Mouse (Mus musculus) ES-E14 (cell line): ENCODE measurements at regions not wholly inside any gene's neighbourhood (a gene's known extent, or its start where the extent isn't known, plus 50 kb on each side); places are given as distances from the start of the nearest gene placed in this dataset.

Experiments
- DNase-seq: peaks from one replicate; pipeline ENCODE4 v3.0.0-alpha.2; 2013; ENCODE audit warnings: low read depth, low spot score
- H3K27ac ChIP-seq: 2 replicates; pipeline ENCODE4 v1.5.1; 2012; ENCODE audit warnings: low read depth, mild to moderate bottlenecking, low read length, moderate library complexity, mixed read lengths; ENCODE audit not compliant: poor library complexity, insufficient read depth, severe bottlenecking
- H3K36me3 ChIP-seq: 2 replicates; pipeline ENCODE4 v1.6.1; 2012; ENCODE audit warnings: mild to moderate bottlenecking, low read length, moderate library complexity, mixed read lengths; ENCODE audit not compliant: control insufficient read depth, poor library complexity, insufficient read depth, severe bottlenecking
- H3K4me1 ChIP-seq, 2 experiments: fragments of 150-350 bp in 1 of 2; sonication (generic) in 1 of 2; 2 replicates each; pipeline ENCODE4 v1.6.1; 2012; ENCODE audit warnings: low read length in 2 of 2, mild to moderate bottlenecking in 1 of 2, mixed read lengths in 1 of 2; ENCODE audit not compliant: control insufficient read depth in 2 of 2, insufficient read depth in 2 of 2, poor library complexity in 1 of 2
- H3K4me3 ChIP-seq, 2 experiments: fragments of 150-350 bp in 1 of 2; sonication (generic) in 1 of 2; 2 replicates each; pipeline ENCODE4 v1.5.1; 2012; ENCODE audit warnings: low read length in 2 of 2, low read depth in 1 of 2, mild to moderate bottlenecking in 1 of 2, mixed read lengths in 1 of 2; ENCODE audit not compliant: insufficient read depth in 1 of 2, poor library complexity in 1 of 2, severe bottlenecking in 1 of 2
- H3K9ac ChIP-seq: 2 replicates; pipeline ENCODE4 v1.6.1; 2012; ENCODE audit warnings: low read depth, mild to moderate bottlenecking, low read length, mixed read lengths; ENCODE audit not compliant: poor library complexity, insufficient read depth, severe bottlenecking
- H3K9me3 ChIP-seq: fragments of 150-350 bp; sonication (generic); 2 replicates; pipeline ENCODE4 v1.6.1; 2012; ENCODE audit warnings: low read depth, mild to moderate bottlenecking, low read length; ENCODE audit not compliant: control insufficient read depth, insufficient read depth
- CHD2 ChIP-seq: IDR thresholded peaks from 2 replicates; pipeline ENCODE4 v1.6.1; 2014; ENCODE audit warnings: mild to moderate bottlenecking, low read depth, low read length, inconsistent platforms
- HCFC1 ChIP-seq: IDR thresholded peaks from 2 replicates; pipeline ENCODE4 v1.6.1; 2012; ENCODE audit warnings: low read length, inconsistent platforms, borderline replicate concordance; ENCODE audit not compliant: insufficient read depth
- MAFK ChIP-seq: IDR thresholded peaks from 2 replicates; pipeline ENCODE4 v1.6.1; 2014; ENCODE audit warnings: mild to moderate bottlenecking, low read depth, low read length, inconsistent platforms; ENCODE audit not compliant: insufficient read depth
- ZC3H11A ChIP-seq: IDR thresholded peaks from 2 replicates; pipeline ENCODE4 v1.6.1; 2012; ENCODE audit warnings: low read depth, mild to moderate bottlenecking, inconsistent platforms, low read length, borderline replicate concordance
- ZNF384 ChIP-seq: IDR thresholded peaks from 2 replicates; pipeline ENCODE4 v1.6.1; 2012; ENCODE audit warnings: low read depth, low read length, inconsistent platforms
- in situ Hi-C, 2 experiments: fragments of 600-800 bp; cut with MboI; formaldehyde crosslinking; loops; one replicate each; pipeline ENCODE4 v1.15.1; 2025; ENCODE audit warnings: low sequenced_read_pairs in 2 of 2, inconsistent platforms in 1 of 2; ENCODE audit not compliant: unreplicated experiment in 2 of 2

DNA sequence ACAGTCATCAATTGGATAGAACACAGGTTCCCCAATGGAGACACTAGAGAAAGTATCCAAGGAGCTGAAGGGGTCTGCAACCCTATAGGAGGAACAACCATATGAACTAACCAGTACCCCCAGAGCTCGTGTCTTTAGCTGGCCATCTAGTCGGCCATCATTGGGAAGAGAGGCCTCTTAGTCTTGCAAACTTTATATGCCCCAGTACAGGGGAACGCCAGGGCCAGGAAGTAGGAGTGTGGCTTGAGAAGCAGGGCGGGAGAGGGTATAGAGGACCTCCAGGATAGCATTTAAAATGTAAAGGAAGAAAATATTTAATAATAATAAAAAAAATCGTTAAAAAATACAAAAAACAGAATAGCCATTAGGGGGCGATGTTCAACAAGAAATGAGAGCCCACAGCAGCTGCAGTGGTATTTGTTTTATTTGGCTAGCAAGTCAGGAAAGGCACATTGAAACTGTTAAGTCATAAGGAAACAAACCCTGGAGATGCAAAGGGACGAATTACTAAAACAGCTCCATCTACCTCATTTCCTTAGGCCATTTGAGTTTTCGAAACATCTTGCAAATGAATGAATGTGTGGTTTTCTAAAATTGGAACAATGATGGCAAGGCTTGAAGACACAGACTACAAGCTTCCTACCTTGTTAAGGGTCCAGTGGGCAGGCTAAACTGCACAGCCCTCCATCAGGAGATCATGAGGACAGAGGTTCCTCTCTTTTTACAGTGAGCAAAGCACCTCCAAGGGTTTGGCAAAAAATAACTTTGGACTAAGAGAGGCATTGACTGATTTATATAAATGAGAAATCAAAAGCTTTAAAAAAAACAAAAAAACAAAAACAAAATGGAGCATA is 350.7 kb upstream of the Rasa1 start:
- DNase-seq, result peak; percentile 9
- in situ Hi-C loops, result loop anchor here (10.0 kb wide), 1 partner anchor 835 kb away; no protein-coding TSS in a partner anchor

GRCm38 (mm10) chr13:85629506-85630175 is 340.7 kb upstream of the Rasa1 start:
- Histone ChIP-seq H3K9me3 (no peaks in the 10 kb centered on the region), H3K4me1 (no peaks in the 10 kb centered on the region), H3K4me3 (no peak overlapping the region), H3K36me3 (no peaks in the 10 kb centered on the region), H3K27ac (no peak overlapping the region), H3K9ac (no peak overlapping the region)
- in situ Hi-C loops, result no loop called here
- TF ChIP-seq MAFK (no peak), CHD2 (no peak), HCFC1 (no peak), ZC3H11A (no peak), ZNF384 (no peak)
- no peak for DNase-seq

More for the DNA sequence above, 350.7 kb upstream of the Rasa1 start:
- TF ChIP-seq ZC3H11A (peak; percentile 45; the same call in 1 of the 2 replicates), MAFK (no peak), ZNF384 (peak; percentile 45; the same call in 1 of the 2 replicates)
- Histone ChIP-seq H3K4me1 (no peaks in the 10 kb centered on the region), H3K27ac (no peak overlapping the region), H3K9ac (no peak overlapping the region), H3K9me3 (no peaks in the 10 kb centered on the region), H3K4me3 (no peak overlapping the region), H3K36me3 (no peaks in the 10 kb centered on the region)
